Mouse (Mus musculus): ENCODE data around the gene Ttc17. TPM values are rescaled to one million over a fixed set of nuclear protein-coding genes. Genes with fewer than 3 reads are reported as not detected.

Gene Ttc17
- total and polyA plus RNA-seq, 2 experiments from 2014 or later, result 17.1 to 22.3 TPM

DNA sequence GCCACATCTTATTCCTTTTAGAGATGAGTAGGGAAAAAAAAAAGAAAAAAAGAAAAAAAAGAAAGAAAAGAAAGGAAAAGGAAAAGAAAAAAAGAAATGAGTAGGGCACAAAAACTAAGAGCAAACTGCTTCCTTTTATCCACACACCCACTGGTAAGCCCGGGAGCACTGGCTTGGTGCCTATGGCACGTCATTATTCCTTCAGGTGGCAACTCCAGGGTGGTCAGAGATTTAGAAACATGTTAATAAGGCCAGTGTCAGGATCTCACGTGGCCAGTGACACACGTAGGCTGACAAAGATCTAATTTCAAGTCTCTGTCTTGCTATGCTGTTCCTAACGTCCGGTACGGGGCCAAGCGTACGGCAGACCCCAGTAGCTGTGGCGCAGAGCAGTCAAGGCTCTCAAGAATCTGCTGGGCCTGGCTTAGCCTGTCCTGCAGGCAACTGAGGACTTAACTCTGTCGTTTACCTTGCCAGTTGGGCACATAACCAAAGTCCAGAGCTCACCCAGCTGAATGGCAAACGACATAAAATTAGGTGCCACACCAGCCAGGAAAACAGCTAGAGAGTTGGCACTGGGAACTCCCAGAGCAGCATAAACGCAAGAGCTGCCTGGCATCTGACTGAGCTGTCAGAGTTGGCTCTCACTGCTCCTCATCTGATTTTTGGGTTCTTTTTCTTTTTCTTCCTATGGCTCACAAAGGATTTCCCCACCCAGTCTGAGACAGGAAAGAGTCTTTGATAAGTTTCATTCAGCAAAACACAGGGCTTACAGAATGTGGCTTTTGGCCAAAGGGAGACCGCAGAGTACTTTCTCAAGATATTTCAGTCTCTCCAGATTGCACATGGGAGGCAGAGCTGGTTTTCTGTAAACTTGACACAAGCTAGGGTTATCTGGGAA is 72.4 kb downstream of the Ttc17 start:
- Histone ChIP-seq H3K9me3 (ENCODE audit: low read length) (no peaks in the 10 kb centered on the region), H3K27me3 (ENCODE audit: insufficient read depth, low read length) (no peaks in the 10 kb centered on the region), H3K9ac (no peak overlapping the region), H3K36me3 (ENCODE audit: insufficient read depth) (peaks cover 38% of the 10 kb centered on the region), H3K4me2 (ENCODE audit: low read depth) (no peak overlapping the region), H3K4me3 (ENCODE audit: low read depth, low read length) (no peak overlapping the region), H3K27ac (ENCODE audit: low read depth, low read length) (0 out of 2 replicates have a peak overlapping the region, but pooled peaks have one; percentile 29), H3K4me1 (ENCODE audit: insufficient read depth) (no peaks in the 10 kb centered on the region)
- no peak for TF ChIP-seq CTCF (IDR thresholded peaks at IDR 0.05; ENCODE audit: low read depth)
- WGBS, result 55% methylated on average over 14 of the region's 14 CpGs
- peak; percentile 35 for DNase-seq
- ATAC-seq, result no peak

DNA sequence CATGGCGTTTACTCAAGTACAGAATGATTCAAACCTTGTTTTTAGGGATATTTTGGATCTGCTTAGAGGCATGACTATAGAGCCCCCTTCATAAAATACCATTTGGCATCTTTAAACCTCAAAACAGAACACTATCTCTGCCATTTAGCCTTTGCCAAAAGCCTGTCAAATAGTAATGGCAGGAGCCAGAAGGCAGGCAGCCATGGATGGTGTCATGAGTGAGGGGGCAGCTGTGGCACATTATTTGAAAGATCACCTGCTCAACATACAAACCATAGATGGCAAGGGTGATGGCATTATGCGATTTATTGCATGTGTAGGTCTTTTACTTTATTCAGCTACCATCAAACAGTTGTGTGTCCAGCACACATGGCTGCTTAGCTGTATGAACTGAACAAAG is 73.4 kb downstream of the Ttc17 start:
- WGBS, result 79% methylated on average over 2 of the region's 2 CpGs
- no peak overlapping the region for H3K4me2 ChIP-seq (ENCODE audit: low read depth)
- H3K9ac ChIP-seq, result no peak overlapping the region
- no peaks in the 10 kb centered on the region for H3K9me3 ChIP-seq (ENCODE audit: low read length)
- peaks cover 42% of the 10 kb centered on the region for H3K36me3 ChIP-seq (ENCODE audit: insufficient read depth)
- H3K4me1 ChIP-seq (ENCODE audit: insufficient read depth), result no peaks in the 10 kb centered on the region
- TF ChIP-seq CTCF (IDR thresholded peaks at IDR 0.05; ENCODE audit: low read depth), result no peak
- H3K27ac ChIP-seq (ENCODE audit: low read depth, low read length), result no peak overlapping the region
- H3K27me3 ChIP-seq (ENCODE audit: insufficient read depth, low read length), result no peaks in the 10 kb centered on the region
- H3K4me3 ChIP-seq (ENCODE audit: low read depth, low read length), result no peak overlapping the region
- DNase-seq (no peak), ATAC-seq (no peak)

DNA sequence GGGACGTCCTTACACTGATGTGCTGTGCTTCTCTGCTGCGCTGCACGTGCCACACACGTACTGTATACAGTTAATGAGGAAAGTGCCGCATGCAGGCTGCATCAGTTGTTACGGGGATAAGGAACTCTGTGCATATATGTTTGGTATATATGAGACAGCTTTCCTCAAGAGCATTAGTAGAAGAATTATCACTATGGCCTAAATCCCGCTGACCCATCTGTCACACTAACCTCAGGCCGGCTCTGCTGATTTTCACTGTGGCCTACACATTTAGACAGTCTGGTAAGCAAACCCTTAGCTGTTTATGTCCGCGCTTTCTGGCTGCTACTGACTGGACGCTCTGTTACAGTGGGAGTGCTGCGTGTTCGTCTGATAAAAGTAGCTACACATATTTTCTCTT is 77.2 kb downstream of the Ttc17 start:
- no peak for TF ChIP-seq CTCF (IDR thresholded peaks at IDR 0.05; ENCODE audit: low read depth)
- DNase-seq (no peak), ATAC-seq (no peak)
- Histone ChIP-seq H3K9ac (no peak overlapping the region), H3K4me1 (ENCODE audit: insufficient read depth) (no peaks in the 10 kb centered on the region), H3K4me3 (ENCODE audit: low read depth, low read length) (no peak overlapping the region), H3K4me2 (ENCODE audit: low read depth) (no peak overlapping the region), H3K27me3 (ENCODE audit: insufficient read depth, low read length) (no peaks in the 10 kb centered on the region), H3K27ac (ENCODE audit: low read depth, low read length) (no peak overlapping the region), H3K36me3 (ENCODE audit: insufficient read depth) (peaks cover 58% of the 10 kb centered on the region), H3K9me3 (ENCODE audit: low read length) (no peaks in the 10 kb centered on the region)
- WGBS, result 96% methylated on average over 13 of the region's 13 CpGs

DNA sequence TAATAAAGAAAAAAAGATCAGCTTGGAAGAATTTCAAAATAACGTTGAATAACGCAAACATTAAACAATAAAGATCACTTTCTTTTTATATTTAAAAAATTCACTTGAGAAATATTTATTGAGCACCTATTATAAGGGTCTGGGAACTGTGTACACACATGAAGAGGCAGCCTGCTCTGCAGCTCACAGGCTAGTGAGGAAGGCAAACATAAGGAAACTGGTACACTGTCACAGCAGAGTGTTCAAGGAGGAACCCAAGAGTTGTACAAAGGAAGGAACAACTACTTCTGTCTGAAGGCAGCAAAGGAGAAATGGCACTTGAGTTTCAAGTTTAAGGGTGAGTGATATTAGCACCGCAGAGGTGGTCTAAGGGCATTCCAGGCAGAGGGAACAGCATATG is 78.7 kb downstream of the Ttc17 start:
- Histone ChIP-seq H3K4me1 (ENCODE audit: insufficient read depth) (no peaks in the 10 kb centered on the region), H3K9ac (no peak overlapping the region), H3K4me2 (ENCODE audit: low read depth) (no peak overlapping the region), H3K27ac (ENCODE audit: low read depth, low read length) (no peak overlapping the region), H3K9me3 (ENCODE audit: low read length) (no peaks in the 10 kb centered on the region), H3K36me3 (ENCODE audit: insufficient read depth) (peaks cover 71% of the 10 kb centered on the region), H3K4me3 (ENCODE audit: low read depth, low read length) (no peak overlapping the region), H3K27me3 (ENCODE audit: insufficient read depth, low read length) (no peaks in the 10 kb centered on the region)
- TF ChIP-seq CTCF (IDR thresholded peaks at IDR 0.05; ENCODE audit: low read depth), result no peak
- DNase-seq (no peak), ATAC-seq (no peak)
- 97% methylated on average over 3 of the region's 3 CpGs for WGBS

DNA sequence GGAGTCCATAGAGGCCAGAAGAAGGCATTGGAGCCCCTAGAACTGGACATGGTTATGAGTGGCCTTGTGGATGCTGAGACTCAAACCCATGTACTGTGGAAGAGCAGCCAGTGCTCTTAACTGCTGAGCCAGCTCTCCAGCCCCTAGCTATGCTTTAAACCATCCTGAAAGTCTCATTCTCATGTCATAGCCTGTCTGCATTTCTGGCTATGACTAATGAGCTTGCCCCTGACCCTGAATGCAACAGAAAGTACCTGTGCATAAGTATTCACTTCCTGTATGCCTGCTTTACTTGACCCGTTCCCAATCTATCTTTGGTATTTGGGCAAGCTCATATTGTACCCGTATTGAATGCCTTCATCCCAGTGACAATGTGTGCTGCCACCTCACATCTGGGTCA is 86.7 kb downstream of the Ttc17 start:
- ATAC-seq, result no peak
- Histone ChIP-seq H3K9ac (no peak overlapping the region), H3K9me3 (ENCODE audit: low read length) (no peaks in the 10 kb centered on the region), H3K4me2 (ENCODE audit: low read depth) (no peak overlapping the region), H3K27me3 (ENCODE audit: insufficient read depth, low read length) (no peaks in the 10 kb centered on the region), H3K4me1 (ENCODE audit: insufficient read depth) (no peaks in the 10 kb centered on the region), H3K4me3 (ENCODE audit: low read depth, low read length) (no peak overlapping the region), H3K27ac (ENCODE audit: low read depth, low read length) (no peak overlapping the region), H3K36me3 (ENCODE audit: insufficient read depth) (peaks cover 53% of the 10 kb centered on the region)
- no peak for DNase-seq
- WGBS, result 89% methylated on average over 2 of the region's 2 CpGs
- TF ChIP-seq CTCF (IDR thresholded peaks at IDR 0.05; ENCODE audit: low read depth), result no peak

DNA sequence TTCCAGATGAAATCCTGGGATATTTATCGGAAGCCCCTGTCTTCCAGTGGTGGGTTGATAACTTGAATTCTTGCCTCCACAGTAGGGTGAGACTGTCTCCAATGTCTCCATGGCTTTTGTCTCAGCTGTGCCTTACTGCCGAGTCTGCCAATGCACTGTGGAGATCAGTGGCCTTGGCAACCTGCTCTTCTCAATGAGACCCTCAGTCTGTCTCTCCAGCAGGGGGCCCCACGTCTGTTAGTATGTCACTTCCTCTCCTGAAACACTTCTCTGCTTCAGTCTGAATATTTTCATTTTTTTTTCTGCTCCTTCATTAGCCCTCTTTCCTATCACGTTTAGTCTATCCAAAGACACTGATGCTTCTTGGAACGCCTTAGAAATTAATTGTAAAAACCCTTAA is 90.0 kb downstream of the Ttc17 start:
- H3K4me2 ChIP-seq (ENCODE audit: low read depth), result no peak overlapping the region
- peak; percentile 18; the same call in 1 of the 2 replicates for ATAC-seq
- H3K36me3 ChIP-seq (ENCODE audit: insufficient read depth), result peaks cover 48% of the 10 kb centered on the region
- peak; percentile 41; the same call in 1 of the 2 replicates for TF ChIP-seq CTCF (IDR thresholded peaks at IDR 0.05; ENCODE audit: low read depth)
- 57% methylated on average over 5 of the region's 5 CpGs for whole genome bisulfite sequencing
- H3K4me1 ChIP-seq (ENCODE audit: insufficient read depth), result no peaks in the 10 kb centered on the region
- H3K27ac ChIP-seq (ENCODE audit: low read depth, low read length), result no peak overlapping the region
- no peak overlapping the region for H3K4me3 ChIP-seq (ENCODE audit: low read depth, low read length)
- DNase-seq, result peak; percentile 9
- no peak overlapping the region for H3K9ac ChIP-seq
- no peaks in the 10 kb centered on the region for H3K9me3 ChIP-seq (ENCODE audit: low read length)
- no peaks in the 10 kb centered on the region for H3K27me3 ChIP-seq (ENCODE audit: insufficient read depth, low read length)

DNA sequence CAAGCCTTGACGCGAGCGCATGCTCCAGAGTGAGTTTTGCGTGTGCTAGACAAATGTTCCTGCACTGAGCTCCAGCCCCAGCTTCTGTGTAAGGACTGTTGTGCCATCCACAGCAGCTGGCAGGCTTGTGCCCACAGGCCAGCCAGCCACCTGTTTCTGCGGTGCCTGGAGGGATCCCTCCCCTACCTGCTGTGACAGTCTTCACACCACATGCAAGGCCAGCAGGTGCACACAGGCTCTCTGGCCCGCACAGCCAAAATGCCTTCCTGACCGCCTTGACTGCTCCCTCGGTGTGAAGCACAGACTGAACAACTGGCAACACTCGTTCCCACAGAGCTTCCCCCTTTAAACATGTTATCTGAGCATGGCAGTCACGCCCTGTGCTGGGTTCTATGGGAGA is 102.5 kb downstream of the Ttc17 start:
- peaks cover 46% of the 10 kb centered on the region for H3K36me3 ChIP-seq (ENCODE audit: insufficient read depth)
- no peak overlapping the region for H3K27ac ChIP-seq (ENCODE audit: low read depth, low read length)
- no peak overlapping the region for H3K9ac ChIP-seq
- no peak overlapping the region for H3K4me2 ChIP-seq (ENCODE audit: low read depth)
- no peak for TF ChIP-seq CTCF (IDR thresholded peaks at IDR 0.05; ENCODE audit: low read depth)
- no peaks in the 10 kb centered on the region for H3K27me3 ChIP-seq (ENCODE audit: insufficient read depth, low read length)
- no peak overlapping the region for H3K4me3 ChIP-seq (ENCODE audit: low read depth, low read length)
- peaks cover 6% of the 10 kb centered on the region; the same call in 1 of the 2 replicates for H3K9me3 ChIP-seq (ENCODE audit: low read length)
- WGBS, result 86% methylated on average over 10 of the region's 10 CpGs
- no peak for DNase-seq
- H3K4me1 ChIP-seq (ENCODE audit: insufficient read depth), result no peaks in the 10 kb centered on the region
- no peak for ATAC-seq
